21 mouse cellular contexts compared by ENCODE assay signal in the genomic region with DNA sequence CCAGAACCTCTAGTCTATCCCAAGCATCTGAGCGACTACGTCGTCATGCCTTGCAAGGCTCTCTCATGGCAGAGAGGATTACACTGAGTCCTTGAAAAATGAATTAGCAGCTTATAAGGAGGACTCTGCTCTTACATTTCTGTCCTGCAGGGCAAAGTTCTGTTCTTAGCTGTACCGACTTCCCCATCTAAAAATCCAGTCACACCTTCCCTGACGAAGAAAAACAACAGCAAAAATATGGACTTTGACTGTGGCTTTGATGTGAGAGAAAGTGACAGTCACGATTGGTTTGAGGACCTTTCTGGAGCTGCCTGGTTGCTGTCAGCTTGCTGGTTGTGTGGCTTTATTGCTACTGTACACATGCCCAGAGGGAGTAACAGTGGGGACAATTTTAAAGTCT. TPM values are rescaled to one million over a fixed set of nuclear protein-coding genes. Genes with fewer than 3 reads are reported as not detected.
"Had no signal": no experiment of that assay in that cellular context is flagged by ENCODE, and none has a peak within 500 bp of the region (broad histone marks: within the 10 kb centered on the region; RNA-seq: fewer than 3 reads in every experiment).

No protein-coding gene starts in this region.

- H3K36me3 ChIP-seq: lung, embryonic 15.5 days; midbrain, embryonic 13.5 days; midbrain, embryonic 15.5 days; neural tube, embryonic 12.5 days; stomach, embryonic 15.5 days had no signal

- H3K9me3 ChIP-seq: lung, embryonic 15.5 days; midbrain, embryonic 13.5 days; midbrain, embryonic 15.5 days; neural tube, embryonic 12.5 days; stomach, embryonic 15.5 days had no signal

- H3K4me3 ChIP-seq: lung, embryonic 15.5 days; megakaryocyte, embryonic 14.5 days; midbrain, embryonic 13.5 days; midbrain, embryonic 15.5 days; neural tube, embryonic 12.5 days; stomach, embryonic 15.5 days had no signal

- H3K27me3 ChIP-seq: lung, embryonic 15.5 days; megakaryocyte, embryonic 14.5 days; midbrain, embryonic 13.5 days; midbrain, embryonic 15.5 days; neural tube, embryonic 12.5 days; stomach, embryonic 15.5 days had no signal

- H3K4me2 ChIP-seq: lung, embryonic 15.5 days; midbrain, embryonic 11.5 days; midbrain, embryonic 13.5 days; midbrain, embryonic 15.5 days; neural tube, embryonic 12.5 days; stomach, embryonic 15.5 days had no signal

- ATAC-seq: lung, postnatal 0 days; midbrain, embryonic 13.5 days; midbrain, embryonic 15.5 days had no signal

- H3K27ac ChIP-seq: lung, embryonic 15.5 days; macrophage; midbrain, embryonic 13.5 days; midbrain, embryonic 15.5 days; neural tube, embryonic 12.5 days; stomach, embryonic 15.5 days; stomach, postnatal 0 days had no signal

- H3K9ac ChIP-seq: lung, embryonic 15.5 days; midbrain, embryonic 13.5 days; midbrain, embryonic 15.5 days; neural tube, embryonic 12.5 days; stomach, embryonic 15.5 days had no signal

- H3K4me1 ChIP-seq: lung, embryonic 15.5 days; megakaryocyte, embryonic 14.5 days; midbrain, embryonic 13.5 days; midbrain, embryonic 15.5 days; neural tube, embryonic 12.5 days; stomach, embryonic 15.5 days had no signal

- DNase-seq: lung, adult 2 months; lung, postnatal 14 days; lung, postnatal 36 days; right cerebral cortex, postnatal 14 days; thymus, adult 2 months; thymus, postnatal 25 days; thymus, postnatal 4 days had no signal

RNA-seq across cellular contexts. Expression of gene Cldn24, which starts 42.4 kb away (rescaled TPM):
- polyA plus RNA-seq: lung, adult 2 months; lung, embryonic 15.5 days; lung, postnatal 0 days; macrophage; midbrain, embryonic 11.5 days; midbrain, embryonic 13.5 days; midbrain, embryonic 15.5 days; midbrain, postnatal 0 days; neural tube, embryonic 12.5 days; neural tube, embryonic 14.5 days; spleen, adult 2 months; stomach, embryonic 15.5 days; stomach, postnatal 0 days; thymus, adult 2 months; urinary bladder, adult 2 months had no signal

RNA-seq across cellular contexts. Expression of gene Cldn22, which starts 44.7 kb away (rescaled TPM):
- polyA plus RNA-seq: lung, embryonic 15.5 days; lung, postnatal 0 days; macrophage; midbrain, embryonic 11.5 days; midbrain, embryonic 13.5 days; midbrain, embryonic 15.5 days; midbrain, postnatal 0 days; neural tube, embryonic 12.5 days; neural tube, embryonic 14.5 days; stomach, embryonic 15.5 days; stomach, postnatal 0 days had no signal
